Mouse (Mus musculus): Measurements from ENCODE around the gene Tube1.
A peak's percentile ranks its signal among the peaks of the same experiment; 100 is the strongest.
"Not testable (repeated sequence)": the region's sequence is repeated elsewhere in the genome, so short reads cannot be mapped to it uniquely, and the experiment has no call there.

The Tube1 gene

GRCm38 (mm10) chr10:39169642-39170041 is 35.9 kb downstream of the Tube1 start:
- no peak for DNase-seq (ENCODE audit: low spot score in 2 of 2)

- DNase-seq (ENCODE audit: low spot score in 2 of 2): peak; percentile 34 to 70
Measured at GRCm38 (mm10) chr10:39170181-39170580, 36.4 kb downstream of the Tube1 start.

- DNase-seq (ENCODE audit: low spot score in 2 of 2): no peak
Measured at GRCm38 (mm10) chr10:39170706-39171105, 36.9 kb downstream of the Tube1 start.

GRCm38 (mm10) chr10:39171134-39171533 is 37.4 kb downstream of the Tube1 start:
- DNase-seq (ENCODE audit: low spot score in 2 of 2): peak; percentile 87 to 94

GRCm38 (mm10) chr10:39171603-39172539 is 38.1 kb downstream of the Tube1 start:
- peak; percentile 86 for DNase-seq (ENCODE audit: low spot score in 2 of 2)

GRCm38 (mm10) chr10:39172540-39172931 is 38.8 kb downstream of the Tube1 start:
- no peak for DNase-seq (ENCODE audit: low spot score in 2 of 2)

- DNase-seq (ENCODE audit: low spot score in 2 of 2): no peak
Measured at GRCm38 (mm10) chr10:39173077-39173476, 39.3 kb downstream of the Tube1 start.

GRCm38 (mm10) chr10:39176981-39177380 is 43.2 kb downstream of the Tube1 start:
- DNase-seq (ENCODE audit: low spot score in 2 of 2): no peak

- peak in 1 of 2 experiments; percentile 34 for DNase-seq (ENCODE audit: low spot score in 2 of 2)
Measured at GRCm38 (mm10) chr10:39184864-39185544, 51.2 kb downstream of the Tube1 start.

- no peak for DNase-seq (ENCODE audit: low spot score in 2 of 2)
Measured at GRCm38 (mm10) chr10:39185545-39185906, 51.8 kb downstream of the Tube1 start.

- DNase-seq (ENCODE audit: low spot score in 2 of 2): no peak
Measured at GRCm38 (mm10) chr10:39192673-39193072, 58.9 kb downstream of the Tube1 start.

GRCm38 (mm10) chr10:39198216-39198615 is 64.4 kb downstream of the Tube1 start:
- not testable (repeated sequence) for DNase-seq (ENCODE audit: low spot score in 2 of 2)
